Mouse (Mus musculus) limb, embryonic 12.5 days (tissue): ENCODE measurements around the gene Fam13c. TPM values are rescaled to one million over a fixed set of nuclear protein-coding genes. Genes with fewer than 3 reads are reported as not detected.
A peak's percentile ranks its signal among the peaks of the same experiment; 100 is the strongest.
"Not testable (repeated sequence)": the region's sequence is repeated elsewhere in the genome, so short reads cannot be mapped to it uniquely, and the experiment has no call there.

Experiments
- ATAC-seq: fragments of 200-750 bp; cut with Nextera tagmentation; 2 replicates; pipeline ENCODE4 v1.8.0; 2017; ENCODE audit warnings: low read depth, moderate TSS enrichment; ENCODE audit not compliant: insufficient number of reproducible peaks, insufficient read depth, low FRiP score, low TSS enrichment
- H3K27ac ChIP-seq: fragments of 300-500 bp; sonication (generic); 2 replicates; pipeline ENCODE4 v1.5.1; 2016; ENCODE audit warnings: mild to moderate bottlenecking, moderate library complexity
- H3K27me3 ChIP-seq: fragments of 300-500 bp; sonication (generic); 2 replicates; pipeline ENCODE4 v1.6.1; 2016; ENCODE audit warnings: mild to moderate bottlenecking, moderate library complexity
- H3K36me3 ChIP-seq: fragments of 300-500 bp; sonication (generic); 2 replicates; pipeline ENCODE4 v1.6.1; 2016; ENCODE audit warnings: mild to moderate bottlenecking, moderate library complexity
- H3K4me1 ChIP-seq: fragments of 300-500 bp; sonication (generic); replicated peaks from 2 replicates; pipeline ENCODE4 v1.6.1; 2016
- H3K4me2 ChIP-seq: fragments of 300-500 bp; sonication (generic); 2 replicates; pipeline ENCODE4 v1.6.1; 2016; ENCODE audit warnings: mild to moderate bottlenecking, moderate library complexity
- H3K4me3 ChIP-seq: fragments of 300-500 bp; sonication (generic); replicated peaks from 2 replicates; pipeline ENCODE4 v1.5.1; 2016; ENCODE audit warnings: mild to moderate bottlenecking
- H3K9ac ChIP-seq: fragments of 300-500 bp; sonication (generic); replicated peaks from 2 replicates; pipeline ENCODE4 v1.6.1; 2016; ENCODE audit warnings: mild to moderate bottlenecking, moderate library complexity
- H3K9me3 ChIP-seq: fragments of 300-500 bp; sonication (generic); 2 replicates; pipeline ENCODE4 v1.6.1; 2016; ENCODE audit warnings: mild to moderate bottlenecking, moderate library complexity
- WGBS: fragments of 180-500 bp; shearing (Covaris S2); methylation state at CpG from one replicate; pipeline ENCODE4 v1.1.7; 2016; 5-methylcytosine and 5-hydroxymethylcytosine counted together
- polyA plus RNA-seq: library from polyadenylated mRNA; unstranded; fragments of >200 nt; fragmentation: Nextera tagmentation; extraction: Ambion mirVana; gene quantifications from 2 replicates; pipeline ENCODE4 v1.2.1, GENCODE M21; 2016

Fam13c gene
- polyA plus RNA-seq, 1 experiment from 2014 or later, result 12.7 TPM

DNA sequence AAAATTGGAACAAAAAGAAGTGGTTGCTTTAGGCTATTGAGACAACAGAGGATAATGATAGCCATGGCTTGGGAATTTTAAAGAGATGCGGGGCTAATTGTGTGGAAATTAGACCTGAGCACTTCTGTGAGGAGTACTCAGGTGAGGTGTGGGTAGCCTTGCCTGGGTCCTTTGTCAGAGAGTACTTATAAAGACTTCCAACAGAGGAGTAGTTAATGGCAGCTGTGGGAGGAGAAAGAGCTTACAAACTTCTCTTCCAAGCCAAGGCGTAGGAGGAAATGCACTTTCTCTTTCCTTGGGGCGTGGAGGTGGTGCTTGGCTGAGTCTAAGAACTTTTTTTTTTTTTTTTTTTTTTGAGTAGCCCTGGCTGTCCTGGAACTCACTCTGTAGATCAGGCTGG is 6.9 kb upstream of the Fam13c start:
- Histone ChIP-seq H3K9me3 (no peaks in the 10 kb centered on the region), H3K4me3 (no peak overlapping the region), H3K36me3 (no peaks in the 10 kb centered on the region), H3K4me1 (no peaks in the 10 kb centered on the region), H3K4me2 (no peak overlapping the region), H3K27me3 (no peaks in the 10 kb centered on the region), H3K27ac (no peak overlapping the region), H3K9ac (no peak overlapping the region)
- ATAC-seq, result no peak
- WGBS, result 97% methylated on average over 3 of the region's 3 CpGs

DNA sequence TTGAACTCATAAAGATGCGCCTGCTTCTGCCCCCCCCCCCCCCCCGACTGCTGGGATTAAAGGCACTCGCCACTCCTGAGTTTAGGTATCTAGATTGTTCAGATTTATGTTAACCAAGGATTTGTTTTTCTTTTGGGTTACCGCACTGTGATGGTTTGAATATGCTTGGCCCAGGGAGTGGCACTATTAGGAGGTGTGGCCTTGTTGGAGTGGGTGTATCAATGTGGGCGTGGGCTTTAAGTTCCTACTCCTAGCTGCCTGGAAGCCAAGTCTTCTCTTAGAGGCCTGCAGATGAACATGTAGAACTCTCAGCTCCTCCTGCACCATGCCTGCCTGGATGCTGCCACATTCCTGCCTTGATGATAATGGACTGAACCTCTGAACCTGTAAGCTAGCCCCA is 6.5 kb upstream of the Fam13c start:
- not testable (repeated sequence) for H3K4me1 ChIP-seq, H3K36me3 ChIP-seq, H3K9ac ChIP-seq, H3K27me3 ChIP-seq, H3K4me3 ChIP-seq, H3K4me2 ChIP-seq, H3K27ac ChIP-seq, H3K9me3 ChIP-seq, ATAC-seq
- WGBS, result 91% methylated on average over 5 of the region's 5 CpGs

- Histone ChIP-seq H3K36me3 (no peaks in the 10 kb centered on the region), H3K9me3 (no peaks in the 10 kb centered on the region), H3K9ac (no peak overlapping the region), H3K27me3 (no peaks in the 10 kb centered on the region), H3K4me3 (no peak overlapping the region), H3K4me1 (peaks cover 5% of the 10 kb centered on the region), H3K4me2 (no peak overlapping the region), H3K27ac (no peak overlapping the region)
- no peak for ATAC-seq
- WGBS, result 87% methylated on average over 4 of the region's 4 CpGs
These were observed 3.6 kb upstream of the Fam13c start for GRCm38 (mm10) chr10:70436656-70437055.

DNA sequence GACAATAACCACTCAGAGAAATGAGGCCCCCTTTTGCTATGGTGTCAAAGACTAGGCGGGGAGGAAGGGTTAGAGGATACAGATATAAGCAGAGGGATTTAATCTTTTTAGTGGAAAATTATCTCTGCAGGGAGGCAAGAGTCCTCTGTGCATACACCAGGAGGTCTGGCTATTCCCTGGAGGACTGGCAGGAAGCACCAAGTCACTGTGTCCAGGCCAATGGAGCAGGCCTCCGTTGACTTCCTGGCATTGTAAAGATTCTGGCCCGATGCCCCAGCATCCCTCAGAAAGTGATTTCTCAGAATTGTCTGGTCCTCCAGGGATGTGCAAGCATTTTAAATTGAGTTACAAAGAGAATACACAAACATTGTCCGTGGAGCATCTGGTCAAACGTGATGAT is 3.0 kb upstream of the Fam13c start:
- WGBS, result 84% methylated on average over 5 of the region's 5 CpGs
- no peak overlapping the region for H3K4me3 ChIP-seq

DNA sequence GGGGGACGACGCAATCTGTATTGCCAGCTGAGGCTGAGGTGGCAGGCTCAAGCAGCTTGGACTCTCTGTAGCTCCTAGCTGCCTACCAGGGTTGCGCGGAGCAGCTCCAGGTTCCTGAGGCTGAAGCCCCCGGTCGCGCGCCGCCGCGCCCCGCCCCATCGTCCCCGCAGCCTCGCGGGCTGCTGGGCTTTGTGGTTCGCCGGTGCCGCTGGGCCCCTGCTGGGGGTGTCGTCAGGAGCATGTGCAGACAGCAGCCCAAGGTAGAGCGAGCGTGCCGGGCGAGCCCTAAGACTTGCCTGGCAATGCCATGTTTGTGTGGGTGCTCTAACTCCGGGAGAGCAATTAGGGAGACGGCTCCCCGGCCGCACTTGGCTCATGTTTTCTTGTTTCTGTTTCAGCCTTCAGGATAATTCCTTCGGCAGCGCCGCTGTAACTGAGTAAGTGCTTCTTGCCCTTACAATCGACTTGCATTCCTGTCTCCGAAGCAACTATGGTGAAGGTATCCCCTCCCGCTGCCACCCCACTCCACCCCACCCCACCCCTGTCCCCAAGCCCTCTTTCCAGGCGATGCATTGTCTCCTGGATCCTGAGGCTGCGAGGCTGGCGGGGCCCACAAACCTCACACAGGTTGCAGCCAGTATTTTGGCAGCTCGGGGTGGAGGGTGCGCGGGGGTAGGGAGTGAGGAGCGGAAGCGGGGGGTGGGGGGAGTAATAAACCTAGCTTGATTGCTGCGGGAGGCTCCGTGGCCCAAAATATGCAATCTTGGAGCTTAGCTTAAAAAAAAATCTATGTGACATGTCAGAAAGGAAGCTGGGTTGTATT is 569 bp downstream of the Fam13c start:
- under 1% methylated on average over 44 of the region's 44 CpGs for WGBS
- ATAC-seq, result peak; percentile 89
- Histone ChIP-seq H3K4me1 (peaks cover 16% of the 10 kb centered on the region), H3K27ac (peak overlapping the region; percentile 84), H3K4me2 (peak overlapping the region; percentile 87), H3K36me3 (no peaks in the 10 kb centered on the region), H3K27me3 (no peaks in the 10 kb centered on the region), H3K4me3 (peak overlapping the region; percentile 64), H3K9me3 (no peaks in the 10 kb centered on the region), H3K9ac (peak overlapping the region; percentile 75)

More for the DNA sequence above, 3.0 kb upstream of the Fam13c start:
- no peaks in the 10 kb centered on the region for H3K9me3 ChIP-seq
- peaks cover 10% of the 10 kb centered on the region for H3K4me1 ChIP-seq
- H3K36me3 ChIP-seq, result no peaks in the 10 kb centered on the region
- ATAC-seq, result no peak
- no peak overlapping the region for H3K9ac ChIP-seq
- no peak overlapping the region for H3K4me2 ChIP-seq
- H3K27ac ChIP-seq, result no peak overlapping the region
- H3K27me3 ChIP-seq, result no peaks in the 10 kb centered on the region

DNA sequence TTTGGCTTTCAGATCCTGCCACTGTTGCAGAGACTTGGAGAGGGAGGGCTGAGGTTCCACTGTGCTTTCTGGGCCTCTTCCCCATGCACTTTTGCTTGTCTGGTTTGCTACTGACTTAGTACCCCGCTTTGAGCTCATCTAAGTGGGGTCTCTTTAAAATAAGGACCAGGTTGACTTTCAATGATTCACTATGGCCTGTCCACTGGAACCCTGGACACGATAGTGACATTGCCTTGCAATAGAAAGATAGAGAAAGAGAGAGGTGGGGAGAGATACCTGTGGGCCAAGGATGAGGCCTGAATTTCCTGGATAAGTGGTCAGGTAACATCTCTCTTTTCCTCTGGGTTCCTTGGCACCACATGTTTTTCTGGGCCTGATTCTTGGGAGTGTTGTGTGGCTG is 1.9 kb downstream of the Fam13c start:
- Histone ChIP-seq H3K27me3 (no peaks in the 10 kb centered on the region), H3K36me3 (no peaks in the 10 kb centered on the region), H3K4me3 (no peak overlapping the region), H3K4me1 (peaks cover 16% of the 10 kb centered on the region), H3K9ac (no peak overlapping the region), H3K4me2 (peak overlapping the region; percentile 87), H3K9me3 (no peaks in the 10 kb centered on the region), H3K27ac (no peak overlapping the region)
- ATAC-seq, result no peak
- 92% methylated on average over 2 of the region's 2 CpGs for WGBS

- WGBS, result 72% methylated on average over 5 of the region's 5 CpGs
- H3K4me1 ChIP-seq, result peaks cover 16% of the 10 kb centered on the region
- ATAC-seq, result no peak
- H3K9ac ChIP-seq, result no peak overlapping the region
- H3K27ac ChIP-seq, result no peak overlapping the region
- peak overlapping the region; percentile 87; the same call in 1 of the 2 replicates for H3K4me2 ChIP-seq
- no peaks in the 10 kb centered on the region for H3K9me3 ChIP-seq
- H3K27me3 ChIP-seq, result no peaks in the 10 kb centered on the region
- H3K4me3 ChIP-seq, result no peak overlapping the region
- H3K36me3 ChIP-seq, result no peaks in the 10 kb centered on the region
These were observed 2.3 kb downstream of the Fam13c start for GRCm38 (mm10) chr10:70442623-70443022.

DNA sequence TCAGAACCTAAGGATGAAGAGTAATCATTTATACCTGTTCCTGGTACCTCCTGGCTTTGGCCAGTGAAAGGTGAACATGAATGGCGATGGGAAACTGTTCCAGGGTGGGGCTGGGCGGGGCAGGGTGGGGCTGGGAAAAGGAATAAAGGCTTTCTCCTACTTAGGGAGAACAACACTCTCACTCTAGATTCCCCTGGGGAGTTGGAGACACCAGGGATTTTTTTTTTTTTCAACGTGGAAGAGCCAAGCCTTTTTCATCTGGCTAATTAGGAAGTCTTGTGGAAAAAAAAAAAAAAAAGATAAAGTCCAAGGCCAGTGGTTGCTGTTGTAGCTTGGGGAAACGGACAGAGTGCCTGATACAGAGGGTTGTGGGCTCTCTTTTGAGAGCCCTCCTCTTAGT is 7.5 kb downstream of the Fam13c start:
- ATAC-seq, result no peak
- Histone ChIP-seq H3K4me1 (peaks cover under 1% of the 10 kb centered on the region; the same call in 1 of the 2 replicates), H3K36me3 (no peaks in the 10 kb centered on the region; the same call in 1 of the 2 replicates), H3K4me2 (no peak overlapping the region), H3K9me3 (no peaks in the 10 kb centered on the region), H3K9ac (no peak overlapping the region), H3K27ac (no peak overlapping the region), H3K27me3 (no peaks in the 10 kb centered on the region), H3K4me3 (no peak overlapping the region)
- WGBS, result 75% methylated on average over 4 of the region's 4 CpGs

- Histone ChIP-seq H3K27me3 (no peaks in the 10 kb centered on the region), H3K4me2 (peak overlapping the region; percentile 19; the same call in 1 of the 2 replicates), H3K4me3 (no peak overlapping the region), H3K36me3 (no peaks in the 10 kb centered on the region; the same call in 1 of the 2 replicates), H3K27ac (no peak overlapping the region), H3K9ac (no peak overlapping the region), H3K4me1 (no peaks in the 10 kb centered on the region; the same call in 1 of the 2 replicates), H3K9me3 (no peaks in the 10 kb centered on the region)
- ATAC-seq, result no peak
- WGBS, result 38% methylated on average over 8 of the region's 8 CpGs
These were observed 8.9 kb downstream of the Fam13c start for GRCm38 (mm10) chr10:70449206-70449605.

DNA sequence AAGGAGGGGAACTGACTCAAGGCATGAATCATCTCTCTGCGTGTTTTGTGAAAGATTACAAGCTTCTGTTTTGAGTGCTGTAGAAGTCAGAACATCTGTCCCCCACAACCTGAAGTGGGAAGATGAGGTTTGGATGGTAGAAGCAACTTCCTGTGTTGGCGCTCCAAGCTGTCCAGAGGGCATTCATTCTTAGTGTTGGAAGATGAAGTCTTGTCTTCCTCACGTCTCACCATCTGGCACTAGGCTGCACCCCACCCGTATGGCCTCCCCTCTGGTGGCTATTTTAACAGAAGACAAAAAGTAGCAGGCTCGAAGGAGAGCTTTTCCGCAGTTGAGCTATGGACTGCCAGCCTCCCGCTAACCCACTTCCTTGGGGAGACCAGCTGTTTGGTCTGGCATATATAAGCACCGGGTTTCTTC is 15.6 kb downstream of the Fam13c start:
- no peak for ATAC-seq
- H3K4me1 ChIP-seq, result no peaks in the 10 kb centered on the region
- H3K9me3 ChIP-seq, result 0 out of 2 replicates have a peak, but pooled peaks cover 6% of the 10 kb centered on the region
- H3K4me2 ChIP-seq, result no peak overlapping the region
- H3K4me3 ChIP-seq, result no peak overlapping the region
- WGBS, result 91% methylated on average over 8 of the region's 8 CpGs
- no peak overlapping the region for H3K9ac ChIP-seq
- H3K27me3 ChIP-seq, result no peaks in the 10 kb centered on the region
- H3K27ac ChIP-seq, result no peak overlapping the region
- H3K36me3 ChIP-seq, result peaks cover 14% of the 10 kb centered on the region

- 55% methylated on average over 11 of the region's 11 CpGs for WGBS
- H3K4me2 ChIP-seq, result no peak overlapping the region
- no peak overlapping the region for H3K9ac ChIP-seq
- no peak for ATAC-seq
- H3K4me1 ChIP-seq, result no peaks in the 10 kb centered on the region
- no peak overlapping the region for H3K4me3 ChIP-seq
- H3K27me3 ChIP-seq, result no peaks in the 10 kb centered on the region
- peaks cover 14% of the 10 kb centered on the region for H3K36me3 ChIP-seq
- H3K27ac ChIP-seq, result no peak overlapping the region
- 0 out of 2 replicates have a peak, but pooled peaks cover 6% of the 10 kb centered on the region for H3K9me3 ChIP-seq
These were observed 18.4 kb downstream of the Fam13c start for GRCm38 (mm10) chr10:70458574-70459263.
